Mouse (Mus musculus) C2C12 (cell line): ENCODE data around the gene Tm9sf2.

Experiments used
- CTCF ChIP-seq: IDR thresholded peaks from one replicate; pipeline ENCODE4 v1.5.1; 2011; ENCODE audit not compliant: control insufficient read depth, insufficient read depth, insufficient read length
- FOSL1 ChIP-seq: IDR thresholded peaks from one replicate; pipeline ENCODE4 v1.8.0; 2011; ENCODE audit warnings: mild to moderate bottlenecking, low read length; ENCODE audit not compliant: poor library complexity, insufficient read depth, severe bottlenecking
- MYOG ChIP-seq: IDR thresholded peaks from one replicate; pipeline ENCODE4 v1.6.1; 2011; ENCODE audit not compliant: control insufficient read depth, insufficient read length; ENCODE audit errors: extremely low read depth
- USF1 ChIP-seq: IDR thresholded peaks from one replicate; pipeline ENCODE4 v1.6.1; 2011; ENCODE audit warnings: low read depth, mild to moderate bottlenecking, control low read depth, moderate library complexity

GRCm38 (mm10) chr14:122116200-122116599 is 9.4 kb downstream of the Tm9sf2 start:
- no peak for TF ChIP-seq USF1
- TF ChIP-seq CTCF = no peak
- TF ChIP-seq FOSL1 = no peak
- no peak for TF ChIP-seq MYOG
